Mouse (Mus musculus) kidney, postnatal 14 days (tissue): ENCODE data around the gene Cdh4.

Experiments used
- DNase-seq: peaks from one replicate; pipeline ENCODE4 v3.0.0; 2022; ENCODE audit warnings: mixed read lengths

The Cdh4 gene

DNA sequence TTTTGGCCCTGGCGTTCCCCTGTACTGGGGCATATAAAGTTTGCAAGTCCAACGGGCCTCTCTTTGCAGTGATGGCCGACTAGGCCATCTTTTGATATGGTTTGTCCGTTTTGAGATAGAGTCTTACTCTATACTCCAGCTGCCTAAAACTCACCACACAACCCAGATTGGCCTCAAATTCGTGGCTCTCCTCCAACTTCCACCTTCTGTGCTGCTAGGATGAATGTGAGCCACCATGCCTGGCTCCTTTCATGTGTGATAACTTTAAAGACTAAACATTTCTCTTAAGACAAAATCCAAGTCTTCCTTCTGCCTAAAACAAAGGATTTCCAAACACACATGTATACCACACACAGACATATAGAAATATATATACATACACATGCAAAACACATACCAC lies 246.7 kb downstream of the Cdh4 start:
- no peak for DNase-seq

- no peak for DNase-seq
These were observed 247.5 kb downstream of the Cdh4 start for GRCm38 (mm10) chr2:179689761-179690160.

- DNase-seq = no peak
These were observed 248.3 kb downstream of the Cdh4 start for GRCm38 (mm10) chr2:179690571-179690970.

- no peak for DNase-seq
These were observed 252.7 kb downstream of the Cdh4 start for GRCm38 (mm10) chr2:179694936-179695335.

DNA sequence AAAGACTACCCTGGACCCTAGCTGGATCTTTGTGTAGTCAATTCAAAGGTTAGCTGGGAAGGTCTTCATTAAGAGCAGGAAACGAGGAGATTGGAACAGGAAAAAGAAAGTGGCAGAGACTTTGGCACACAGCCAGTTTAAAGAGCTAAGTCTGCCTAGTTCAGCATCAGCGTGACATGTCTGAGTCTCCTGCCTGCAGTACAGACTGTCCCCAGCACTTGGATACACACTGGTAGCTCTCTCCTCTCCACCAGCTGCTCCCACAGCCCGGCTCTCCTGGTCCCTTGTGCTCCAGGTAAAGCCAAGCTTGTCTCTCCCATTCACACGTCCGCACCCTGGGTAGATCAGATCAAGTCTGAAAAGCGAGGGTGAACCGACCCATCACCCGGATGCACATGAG lies 255.4 kb downstream of the Cdh4 start:
- no peak for DNase-seq

DNA sequence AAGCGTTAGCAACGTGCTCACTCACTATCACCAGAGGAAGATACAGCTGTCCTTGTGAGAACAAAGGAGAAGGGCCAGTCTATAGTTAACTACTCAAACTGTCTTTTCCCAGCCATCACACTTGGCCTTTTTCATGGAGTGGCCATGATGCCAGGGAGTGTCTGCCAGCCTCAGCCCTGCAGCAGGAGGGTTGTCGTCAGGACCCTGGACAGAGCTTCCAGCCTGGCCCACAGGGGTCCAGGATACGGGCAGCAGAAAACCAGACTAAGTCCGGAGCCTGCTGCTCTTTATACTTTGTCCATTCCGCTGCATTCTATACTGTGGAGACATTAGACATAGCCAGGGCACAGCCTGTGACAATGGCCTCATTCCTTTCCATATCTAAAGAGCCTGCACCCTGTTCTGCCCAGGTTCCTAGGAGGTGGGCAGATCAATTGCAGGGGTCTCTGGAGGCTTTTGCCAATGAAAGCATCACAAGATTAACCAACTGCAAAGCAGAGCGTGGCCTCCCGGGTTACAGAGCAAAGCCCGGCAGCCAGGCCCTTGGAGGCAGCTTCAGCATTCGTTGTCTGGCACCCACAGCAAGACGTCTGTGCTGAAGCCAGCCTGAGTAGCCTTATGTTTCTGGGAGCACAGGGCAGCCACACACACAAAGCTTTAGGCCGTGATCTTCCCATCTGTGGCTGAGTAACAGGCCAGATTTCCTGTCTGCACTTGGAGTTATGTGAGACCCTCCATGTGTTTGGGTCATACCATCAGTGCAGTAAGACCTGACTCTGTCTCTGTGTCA lies 256.2 kb downstream of the Cdh4 start:
- DNase-seq = peak; percentile 11

DNA sequence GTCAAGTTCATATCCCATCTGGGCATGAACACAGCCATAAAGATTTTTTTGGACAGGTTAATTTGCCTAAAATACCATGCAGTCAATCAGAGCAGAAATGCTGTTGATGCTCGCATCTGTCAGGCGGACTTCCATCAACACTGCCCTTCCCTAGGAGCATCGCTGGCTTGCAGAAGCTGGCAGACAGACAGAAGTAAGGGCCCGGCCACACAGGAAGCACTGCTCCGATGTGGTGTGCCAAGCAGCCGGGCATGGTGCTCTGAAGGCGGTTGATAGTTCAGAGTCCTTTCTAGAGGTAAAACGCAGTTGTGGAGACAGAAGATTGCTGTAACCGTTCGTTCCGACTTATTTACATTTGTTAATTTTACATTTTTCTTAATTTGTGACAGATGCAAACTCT lies 262.8 kb downstream of the Cdh4 start:
- DNase-seq = no peak

- no peak for DNase-seq
These were observed 263.2 kb downstream of the Cdh4 start for GRCm38 (mm10) chr2:179705461-179705860.

DNA sequence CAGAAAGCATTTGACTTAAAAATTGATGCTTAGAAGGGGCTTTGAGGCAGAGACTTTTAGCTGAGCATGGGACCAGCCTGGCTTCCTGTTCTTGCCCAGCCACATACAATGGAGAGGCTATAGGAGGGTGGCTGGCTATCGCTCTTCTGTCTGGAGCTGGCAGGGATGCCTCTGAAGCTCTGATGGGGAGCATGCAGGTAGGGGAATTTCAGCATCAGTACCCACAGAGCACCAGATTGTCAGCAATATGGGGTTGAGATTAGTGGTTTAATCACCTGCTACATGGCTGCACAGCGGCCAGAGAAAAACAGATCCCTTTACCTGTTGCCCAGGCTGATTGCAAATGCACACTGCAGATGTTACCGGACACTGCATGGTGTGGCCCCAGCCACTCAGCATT lies 264.4 kb downstream of the Cdh4 start:
- DNase-seq = no peak

DNA sequence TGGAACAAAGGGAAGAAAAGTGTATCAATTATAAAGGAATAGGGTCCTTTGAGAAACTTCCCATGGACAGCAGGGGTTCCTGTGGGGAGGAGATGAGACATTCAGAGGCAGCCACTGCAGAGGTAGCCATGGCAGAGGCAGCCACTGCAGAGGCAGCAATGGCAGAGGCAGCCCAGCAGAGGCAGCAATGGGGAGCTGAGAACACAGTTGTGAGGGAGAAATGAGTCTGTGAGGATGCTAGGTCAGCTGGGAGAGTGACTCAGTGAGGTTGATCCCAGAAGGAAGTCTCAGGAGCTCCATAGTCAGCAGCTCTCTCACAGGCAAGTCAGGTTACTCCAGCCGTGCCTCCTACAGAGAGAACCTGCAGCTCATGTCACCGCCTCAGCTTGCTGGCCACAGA lies 266.9 kb downstream of the Cdh4 start:
- no peak for DNase-seq

DNA sequence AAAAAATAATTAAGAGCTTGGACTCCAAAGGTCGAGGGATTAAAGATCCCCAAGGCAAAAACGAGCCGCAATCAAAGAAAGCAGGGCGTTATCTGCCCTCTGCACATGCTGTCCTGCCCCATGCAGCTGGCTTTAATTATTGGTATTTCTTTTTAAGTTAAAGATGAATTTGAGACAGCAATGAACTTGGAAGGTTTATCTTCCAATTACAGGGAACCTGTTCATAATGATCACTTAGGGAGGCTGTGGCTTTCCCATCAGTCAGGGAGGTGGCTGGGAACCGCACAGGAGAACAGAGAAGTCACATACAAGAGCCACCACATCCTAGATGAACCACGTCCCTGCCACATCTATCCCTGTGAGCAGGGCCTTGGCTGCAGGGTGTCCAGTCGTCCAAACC lies 270.5 kb downstream of the Cdh4 start:
- DNase-seq = no peak

- DNase-seq = no peak
These were observed 271.1 kb downstream of the Cdh4 start for GRCm38 (mm10) chr2:179713326-179713725.

GRCm38 (mm10) chr2:179714145-179714544 lies 271.9 kb downstream of the Cdh4 start:
- no peak for DNase-seq

DNA sequence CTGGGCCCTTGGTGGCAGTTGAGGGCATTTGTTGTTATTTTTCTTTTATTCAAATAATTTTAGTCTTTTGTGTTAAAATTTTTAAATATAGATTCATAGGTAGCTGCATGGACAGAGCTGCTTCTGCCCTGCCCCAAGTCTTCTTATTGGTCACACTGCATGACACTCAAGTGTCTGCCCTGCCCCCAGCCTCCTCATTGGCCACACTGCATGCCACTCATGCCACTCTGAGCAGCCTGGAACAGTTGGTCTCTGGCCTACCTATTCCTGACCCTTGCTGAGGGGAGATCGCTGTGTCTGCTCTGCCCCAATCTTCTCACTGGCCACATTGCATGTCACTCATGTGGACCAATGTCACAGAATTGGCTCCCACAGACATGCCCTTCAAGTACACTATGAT lies 273.1 kb downstream of the Cdh4 start:
- DNase-seq = no peak

GRCm38 (mm10) chr2:179720366-179720765 lies 278.1 kb downstream of the Cdh4 start:
- no peak for DNase-seq

DNA sequence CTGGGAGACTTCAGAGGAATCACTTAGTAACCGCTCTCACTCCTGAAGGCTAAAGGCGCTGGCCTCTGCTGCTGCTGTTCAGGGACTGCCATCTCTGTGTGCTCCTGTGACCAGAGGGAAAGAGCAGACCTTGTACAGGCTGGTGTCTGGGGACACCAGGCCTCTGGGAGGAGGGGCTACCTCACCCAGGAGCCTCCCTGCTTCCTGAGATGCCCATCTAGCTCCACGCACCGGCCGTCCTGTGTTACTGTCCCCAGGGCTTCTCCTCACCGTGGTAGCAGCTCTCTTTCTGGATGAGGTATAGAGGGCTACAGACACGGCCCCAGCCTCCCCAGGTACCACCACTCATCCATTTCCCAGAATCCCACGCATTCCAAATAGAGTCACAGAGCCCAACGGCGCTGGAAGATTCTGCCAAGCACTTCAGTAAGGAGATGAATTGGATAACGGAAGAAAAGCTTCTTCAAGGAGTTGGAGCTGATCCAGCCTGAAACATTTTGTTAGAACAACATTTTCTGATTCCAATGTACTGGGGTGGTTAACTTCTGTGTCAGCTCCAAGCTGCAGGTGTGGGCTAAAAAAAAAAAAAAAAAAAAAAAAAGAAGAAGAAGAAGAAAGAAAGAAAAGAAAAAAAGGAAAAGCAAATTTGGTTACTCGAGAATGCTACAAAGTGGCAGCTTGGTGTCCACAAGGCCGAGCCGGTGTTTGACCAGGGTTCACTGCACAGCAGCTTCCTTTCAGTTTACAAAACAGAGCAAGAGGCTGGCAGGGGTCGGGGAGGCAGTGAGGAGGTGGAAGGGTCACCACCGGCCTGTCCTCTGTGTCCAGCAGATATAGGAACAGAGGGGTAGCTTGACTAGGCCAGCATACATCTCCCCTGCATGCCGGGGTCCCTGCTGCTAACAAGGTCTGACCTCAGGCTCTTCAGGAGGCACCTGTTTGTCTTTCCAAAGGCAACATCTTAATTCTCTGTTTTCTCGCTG lies 279.6 kb downstream of the Cdh4 start:
- DNase-seq = no peak

DNA sequence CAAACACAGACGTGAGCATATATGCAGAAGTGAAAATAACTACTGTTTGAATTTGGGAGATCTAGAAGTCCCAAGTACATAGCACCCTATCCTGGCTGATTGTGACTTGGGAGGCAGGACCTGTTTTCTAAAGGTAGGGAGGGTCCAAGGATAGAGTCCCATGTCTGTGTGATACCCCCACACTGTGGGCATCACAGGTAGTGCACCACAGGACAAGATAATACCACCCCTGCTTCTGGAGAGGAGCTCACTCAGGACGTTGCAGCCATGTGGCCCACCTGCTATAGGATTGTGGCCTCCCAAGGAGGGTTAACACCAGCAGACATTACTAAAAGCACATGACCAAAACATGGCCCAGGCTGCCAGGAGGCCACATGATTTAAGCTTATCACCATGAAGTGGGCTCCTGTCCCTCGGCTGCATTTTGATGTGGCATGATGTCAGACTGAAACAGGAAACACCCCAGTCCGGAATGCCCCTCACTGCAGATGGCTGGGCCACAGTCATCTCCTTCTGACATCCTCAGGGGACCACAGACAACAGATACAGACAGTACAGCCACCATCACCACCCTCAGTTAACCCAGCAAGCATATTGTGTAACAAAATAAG lies 280.6 kb downstream of the Cdh4 start:
- no peak for DNase-seq

GRCm38 (mm10) chr2:179723401-179723800 lies 281.2 kb downstream of the Cdh4 start:
- DNase-seq = no peak

- DNase-seq = no peak
These were observed 286.8 kb downstream of the Cdh4 start for GRCm38 (mm10) chr2:179729002-179729401.

- no peak for DNase-seq
These were observed 287.6 kb downstream of the Cdh4 start for GRCm38 (mm10) chr2:179729802-179730201.

DNA sequence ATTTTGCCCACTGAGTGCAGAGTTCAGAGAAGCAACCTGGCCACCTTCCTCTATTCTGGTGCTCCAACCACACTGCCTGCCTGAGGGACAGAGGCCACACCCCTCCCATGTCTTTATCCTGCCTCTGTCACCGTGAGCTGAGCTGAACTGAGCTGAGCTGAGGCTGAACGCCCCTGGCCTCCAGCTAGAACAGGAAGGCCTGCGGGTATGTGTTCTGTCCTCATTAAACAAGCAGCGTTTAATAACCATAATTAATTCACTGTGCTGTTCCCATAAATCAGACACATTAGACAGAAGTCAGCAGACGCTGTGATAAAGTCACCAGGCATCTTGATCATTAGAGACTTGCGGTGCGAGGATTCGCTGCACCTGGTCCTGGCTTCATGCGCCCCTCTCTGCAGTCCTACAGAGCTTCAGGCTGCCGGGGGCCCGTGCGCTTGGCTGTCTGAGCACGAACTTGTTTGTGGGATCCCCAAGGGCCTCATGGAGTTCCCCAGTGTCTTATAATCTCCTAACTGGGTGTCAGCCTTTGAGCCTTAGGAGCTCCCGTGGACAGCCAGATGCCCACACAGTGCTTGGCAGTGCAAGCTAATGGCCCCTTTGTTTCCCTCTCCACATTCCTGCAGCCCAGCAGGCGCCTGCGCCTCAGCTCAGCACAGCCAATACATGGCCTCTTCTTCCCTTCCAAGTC lies 291.1 kb downstream of the Cdh4 start:
- DNase-seq = no peak

DNA sequence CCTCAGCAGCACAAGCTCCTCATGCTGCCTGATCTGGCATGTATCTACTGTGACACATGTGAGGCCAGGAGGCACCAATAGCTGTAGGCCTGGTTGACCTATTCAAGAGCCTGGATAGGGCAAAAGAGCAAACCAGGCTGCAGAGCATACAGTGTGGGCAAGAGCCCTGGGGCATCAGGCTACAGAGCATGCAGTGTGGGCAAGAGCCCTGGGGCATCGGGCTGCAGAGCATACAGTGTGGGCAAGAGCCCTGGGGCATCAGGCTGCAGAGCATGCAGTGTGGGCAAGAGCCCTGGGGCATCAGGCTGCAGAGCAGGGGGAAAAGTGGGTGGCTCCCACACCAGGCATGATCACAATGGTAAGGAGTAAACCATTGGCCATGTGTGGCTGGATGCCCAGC lies 300.2 kb downstream of the Cdh4 start:
- DNase-seq = no peak

DNA sequence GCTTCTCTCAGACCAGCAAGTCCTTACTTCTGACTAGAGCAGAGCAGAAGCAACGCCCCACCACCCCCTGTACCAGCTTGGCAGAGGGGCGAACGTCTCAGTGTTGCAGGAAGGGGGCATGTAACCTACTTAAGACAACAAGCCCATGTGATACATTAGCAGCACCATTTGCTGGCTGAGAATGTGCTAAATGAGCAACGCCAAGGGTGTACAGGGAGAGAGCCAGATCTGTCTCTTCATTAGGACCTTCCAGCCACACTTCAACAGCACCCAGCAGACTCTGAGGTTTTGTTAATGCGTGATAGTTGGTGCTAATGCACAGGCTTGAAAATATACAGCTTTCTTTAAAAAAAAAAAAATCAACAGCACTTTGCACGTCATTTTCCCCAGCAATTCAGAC lies 300.6 kb downstream of the Cdh4 start:
- no peak for DNase-seq
